Mouse (Mus musculus) midbrain, embryonic 15.5 days (tissue): ENCODE data around the gene Unc13d. TPM values are rescaled to one million over a fixed set of nuclear protein-coding genes. Genes with fewer than 3 reads are reported as not detected.
"Not testable (repeated sequence)": the region's sequence is repeated elsewhere in the genome, so short reads cannot be mapped to it uniquely, and the experiment has no call there.

Experiments used
- ATAC-seq: fragments of 200-750 bp; cut with Nextera tagmentation; replicated peaks from 2 replicates; pipeline ENCODE4 v1.8.0; 2017; ENCODE audit warnings: moderate TSS enrichment
- H3K27ac ChIP-seq: fragments of 300-500 bp; sonication (generic); 2 replicates; pipeline ENCODE4 v1.5.1; 2015; ENCODE audit warnings: mild to moderate bottlenecking, inconsistent platforms
- H3K27me3 ChIP-seq: fragments of 300-500 bp; sonication (generic); replicated peaks from 2 replicates; pipeline ENCODE4 v1.6.1; 2015; ENCODE audit warnings: inconsistent platforms
- H3K36me3 ChIP-seq: fragments of 300-500 bp; sonication (generic); replicated peaks from 2 replicates; pipeline ENCODE4 v1.6.1; 2015; ENCODE audit warnings: inconsistent platforms
- H3K4me1 ChIP-seq: fragments of 300-500 bp; sonication (generic); 2 replicates; pipeline ENCODE4 v1.6.1; 2015; ENCODE audit warnings: inconsistent platforms
- H3K4me2 ChIP-seq: fragments of 300-500 bp; sonication (generic); 2 replicates; pipeline ENCODE4 v1.6.1; 2015; ENCODE audit warnings: inconsistent platforms, mild to moderate bottlenecking, moderate library complexity
- H3K4me3 ChIP-seq: fragments of 300-500 bp; sonication (generic); 2 replicates; pipeline ENCODE4 v1.5.1; 2015; ENCODE audit warnings: mild to moderate bottlenecking, inconsistent platforms
- H3K9ac ChIP-seq: fragments of 300-500 bp; sonication (generic); 2 replicates; pipeline ENCODE4 v1.6.1; 2015; ENCODE audit warnings: mild to moderate bottlenecking, inconsistent platforms
- H3K9me3 ChIP-seq: fragments of 300-500 bp; sonication (generic); 2 replicates; pipeline ENCODE4 v1.6.1; 2016; ENCODE audit warnings: inconsistent platforms
- WGBS: fragments of 180-500 bp; shearing (Covaris S2); methylation state at CpG from one replicate; pipeline ENCODE4 v1.1.7; 2015; ENCODE audit warnings: mixed read lengths; 5-methylcytosine and 5-hydroxymethylcytosine counted together
- polyA plus RNA-seq: library from polyadenylated mRNA; unstranded; fragments of >200 nt; fragmentation: Nextera tagmentation; extraction: Ambion mirVana; gene quantifications from 2 replicates; pipeline ENCODE4 v1.2.1, GENCODE M21; 2015

The Unc13d gene
- 0.70 and 1.5 TPM in 2 replicates for polyA plus RNA-seq

- H3K4me2 ChIP-seq = peak within 1 kb of the TSS; percentile 49
- peaks cover 13% of the 10 kb centered on the region for H3K4me1 ChIP-seq
- peak within 1 kb of the TSS; percentile 55; the same call in 1 of the 2 replicates for H3K27ac ChIP-seq
- WGBS = 71% methylated on average over 22 of the region's 22 CpGs
- H3K27me3 ChIP-seq = no peaks in the 10 kb centered on the region
- H3K9me3 ChIP-seq = no peaks in the 10 kb centered on the region
- peak within 1 kb of the TSS; percentile 23 for H3K4me3 ChIP-seq
- H3K36me3 ChIP-seq = peaks cover 26% of the 10 kb centered on the region
- no peak; the same call in 1 of the 2 replicates for ATAC-seq
- peak within 1 kb of the TSS; percentile 45 for H3K9ac ChIP-seq
Observed at GRCm38 (mm10) chr11:116077446-116078204, at the start of gene Unc13d. Unc13d (minus strand) TSS chr11:116077961.

GRCm38 (mm10) chr11:116126261-116126660 lies 48.5 kb upstream of the Unc13d start:
- 94% methylated on average over 15 of the region's 15 CpGs for WGBS
- Histone ChIP-seq H3K4me1 (peaks cover 20% of the 10 kb centered on the region), H3K27ac (no peak overlapping the region), H3K36me3 (peaks cover 7% of the 10 kb centered on the region; the same call in 1 of the 2 replicates), H3K4me2 (no peak overlapping the region), H3K9ac (no peak overlapping the region), H3K9me3 (no peaks in the 10 kb centered on the region), H3K27me3 (no peaks in the 10 kb centered on the region), H3K4me3 (no peak overlapping the region)
- no peak for ATAC-seq

- ATAC-seq, H3K4me3 ChIP-seq, H3K9me3 ChIP-seq, H3K4me2 ChIP-seq, H3K9ac ChIP-seq, H3K36me3 ChIP-seq, H3K27me3 ChIP-seq, H3K27ac ChIP-seq, H3K4me1 ChIP-seq: not testable (repeated sequence)
- WGBS = 95% methylated on average over 8 of the region's 8 CpGs
Observed at GRCm38 (mm10) chr11:116121731-116122245, 44.0 kb upstream of the Unc13d start.

- Histone ChIP-seq H3K4me3 (no peak overlapping the region), H3K4me2 (no peak overlapping the region), H3K4me1 (no peaks in the 10 kb centered on the region), H3K9ac (no peak overlapping the region), H3K27ac (no peak overlapping the region), H3K9me3 (no peaks in the 10 kb centered on the region), H3K36me3 (no peaks in the 10 kb centered on the region), H3K27me3 (no peaks in the 10 kb centered on the region)
- ATAC-seq = no peak
Observed at GRCm38 (mm10) chr11:116117819-116118218, 40.1 kb upstream of the Unc13d start.

GRCm38 (mm10) chr11:116117241-116117640 lies 39.5 kb upstream of the Unc13d start:
- H3K4me1 ChIP-seq = no peaks in the 10 kb centered on the region
- H3K4me3 ChIP-seq = no peak overlapping the region
- no peak overlapping the region for H3K27ac ChIP-seq
- no peaks in the 10 kb centered on the region for H3K36me3 ChIP-seq
- no peak overlapping the region for H3K9ac ChIP-seq
- peaks cover under 1% of the 10 kb centered on the region; the same call in 1 of the 2 replicates for H3K27me3 ChIP-seq
- no peaks in the 10 kb centered on the region for H3K9me3 ChIP-seq
- 82% methylated on average over 12 of the region's 12 CpGs for WGBS
- ATAC-seq = no peak
- no peak overlapping the region for H3K4me2 ChIP-seq

- Histone ChIP-seq H3K4me1 (peaks cover 26% of the 10 kb centered on the region), H3K9ac (no peak overlapping the region), H3K4me2 (no peak overlapping the region), H3K27ac (no peak overlapping the region), H3K36me3 (no peaks in the 10 kb centered on the region), H3K27me3 (peaks cover 53% of the 10 kb centered on the region), H3K9me3 (no peaks in the 10 kb centered on the region), H3K4me3 (no peak overlapping the region)
- 81% methylated on average over 19 of the region's 19 CpGs for WGBS
- ATAC-seq = no peak
Observed at GRCm38 (mm10) chr11:116111611-116112203, 33.9 kb upstream of the Unc13d start.

- no peak for ATAC-seq
- peaks cover 31% of the 10 kb centered on the region for H3K4me1 ChIP-seq
- no peak overlapping the region for H3K4me2 ChIP-seq
- no peaks in the 10 kb centered on the region for H3K36me3 ChIP-seq
- H3K27me3 ChIP-seq = peaks cover 58% of the 10 kb centered on the region
- H3K4me3 ChIP-seq = no peak overlapping the region
- no peak overlapping the region for H3K9ac ChIP-seq
- H3K9me3 ChIP-seq = no peaks in the 10 kb centered on the region
- H3K27ac ChIP-seq = no peak overlapping the region
- WGBS = 78% methylated on average over 4 of the region's 4 CpGs
Observed at GRCm38 (mm10) chr11:116111067-116111466, 33.3 kb upstream of the Unc13d start.

- H3K27ac ChIP-seq = no peak overlapping the region
- H3K36me3 ChIP-seq = no peaks in the 10 kb centered on the region
- peak overlapping the region; percentile 49 for H3K4me2 ChIP-seq
- no peak overlapping the region for H3K9ac ChIP-seq
- H3K4me1 ChIP-seq = peaks cover 32% of the 10 kb centered on the region
- peaks cover 62% of the 10 kb centered on the region for H3K27me3 ChIP-seq
- H3K4me3 ChIP-seq = peak overlapping the region; percentile 35
- no peaks in the 10 kb centered on the region for H3K9me3 ChIP-seq
- 27% methylated on average over 10 of the region's 10 CpGs for WGBS
- no peak for ATAC-seq
Observed at GRCm38 (mm10) chr11:116110540-116110939, 32.8 kb upstream of the Unc13d start.

GRCm38 (mm10) chr11:116110131-116110530 lies 32.4 kb upstream of the Unc13d start:
- Histone ChIP-seq H3K9ac (no peak overlapping the region), H3K4me3 (peak overlapping the region; percentile 35), H3K36me3 (no peaks in the 10 kb centered on the region), H3K27ac (no peak overlapping the region), H3K9me3 (no peaks in the 10 kb centered on the region), H3K4me1 (peaks cover 32% of the 10 kb centered on the region), H3K27me3 (peaks cover 64% of the 10 kb centered on the region), H3K4me2 (peak overlapping the region; percentile 49)
- ATAC-seq = peak; percentile 45; the same call in 1 of the 2 replicates
- 2% methylated on average over 35 of the region's 35 CpGs for WGBS

- H3K9me3 ChIP-seq = no peaks in the 10 kb centered on the region
- H3K36me3 ChIP-seq = no peaks in the 10 kb centered on the region
- H3K9ac ChIP-seq = no peak overlapping the region
- no peak overlapping the region for H3K27ac ChIP-seq
- peaks cover 64% of the 10 kb centered on the region for H3K27me3 ChIP-seq
- peaks cover 33% of the 10 kb centered on the region for H3K4me1 ChIP-seq
- peak overlapping the region; percentile 35 for H3K4me3 ChIP-seq
- 2% methylated on average over 54 of the region's 70 CpGs for WGBS
- 0 out of 2 replicates have a peak, but pooled peaks have one; percentile 3 for ATAC-seq
- H3K4me2 ChIP-seq = peak overlapping the region; percentile 49
Observed at GRCm38 (mm10) chr11:116109441-116110081, 31.8 kb upstream of the Unc13d start.

GRCm38 (mm10) chr11:116108464-116109137 lies 30.8 kb upstream of the Unc13d start:
- Histone ChIP-seq H3K36me3 (no peaks in the 10 kb centered on the region), H3K9ac (no peak overlapping the region; the same call in 1 of the 2 replicates), H3K4me2 (peak overlapping the region; percentile 49), H3K9me3 (no peaks in the 10 kb centered on the region), H3K4me3 (peak overlapping the region; percentile 35), H3K27ac (no peak overlapping the region), H3K27me3 (peaks cover 64% of the 10 kb centered on the region), H3K4me1 (peaks cover 40% of the 10 kb centered on the region)
- 3% methylated on average over 23 of the region's 23 CpGs for WGBS
- ATAC-seq = no peak
